Mouse (Mus musculus) lung, adult 2 months (tissue): ENCODE measurements around the gene Sparcl1.

ENCODE experiments used
- CTCF ChIP-seq: fragments of 200-500 bp; IDR thresholded peaks from 2 replicates; pipeline ENCODE4 v1.5.1; 2011; ENCODE audit warnings: mild to moderate bottlenecking, low read length, control low read depth; ENCODE audit not compliant: insufficient read depth
- POLR2A ChIP-seq: fragments of 200-500 bp; IDR thresholded peaks from 2 replicates; pipeline ENCODE4 v1.6.1; 2011; ENCODE audit warnings: low read depth, mild to moderate bottlenecking, control low read depth, low read length, borderline replicate concordance; ENCODE audit errors: extremely low read depth

GRCm38 (mm10) chr5:104112511-104112910, 1.0 kb downstream of the Sparcl1 start:
- TF ChIP-seq CTCF, result no peak
- TF ChIP-seq POLR2A, result no peak
